Mouse (Mus musculus) midbrain, embryonic 14.5 days (tissue): ENCODE measurements around the gene Ptges2. TPM values are rescaled to one million over a fixed set of nuclear protein-coding genes. Genes with fewer than 3 reads are reported as not detected.

Experiments used
- ATAC-seq: fragments of 200-750 bp; cut with Nextera tagmentation; 2 replicates; pipeline ENCODE4 v1.8.0; 2017; ENCODE audit warnings: moderate number of reproducible peaks, moderate library complexity; ENCODE audit not compliant: low FRiP score, low TSS enrichment
- DNase-seq: peaks from one replicate; pipeline ENCODE4 v3.0.0-alpha.2; 2015
- H3K27ac ChIP-seq: fragments of 300-500 bp; sonication (generic); replicated peaks from 2 replicates; pipeline ENCODE4 v1.5.1; 2014; ENCODE audit warnings: mild to moderate bottlenecking, low read depth, low read length, moderate library complexity
- H3K27me3 ChIP-seq: fragments of 300-500 bp; sonication (generic); 2 replicates; pipeline ENCODE4 v1.6.1; 2014; ENCODE audit warnings: low read length, control low read depth, mixed read lengths; ENCODE audit not compliant: control insufficient read depth, insufficient read depth
- H3K36me3 ChIP-seq: fragments of 300-500 bp; sonication (generic); 2 replicates; pipeline ENCODE4 v1.6.1; 2014; ENCODE audit warnings: low read length, control low read depth; ENCODE audit not compliant: control insufficient read depth, insufficient read depth
- H3K4me1 ChIP-seq: fragments of 300-500 bp; sonication (generic); 2 replicates; pipeline ENCODE4 v1.6.1; 2014; ENCODE audit warnings: mild to moderate bottlenecking, antibody characterized with exemption, low read length, control low read depth; ENCODE audit not compliant: control insufficient read depth, insufficient read depth
- H3K4me2 ChIP-seq: fragments of 300-500 bp; sonication (generic); 2 replicates; pipeline ENCODE4 v1.6.1; 2014; ENCODE audit warnings: mild to moderate bottlenecking, low read length, moderate library complexity
- H3K4me3 ChIP-seq: fragments of 300-500 bp; sonication (generic); replicated peaks from 2 replicates; pipeline ENCODE4 v1.5.1; 2014; ENCODE audit warnings: low read depth, low read length
- H3K9ac ChIP-seq: fragments of 300-500 bp; sonication (generic); replicated peaks from 2 replicates; pipeline ENCODE4 v1.6.1; 2014; ENCODE audit warnings: mild to moderate bottlenecking, low read length, moderate library complexity
- H3K9me3 ChIP-seq: fragments of 300-500 bp; sonication (generic); 2 replicates; pipeline ENCODE4 v1.6.1; 2016; ENCODE audit warnings: low read length, control low read depth, mixed read lengths; ENCODE audit not compliant: control insufficient read depth
- WGBS: fragments of 180-500 bp; shearing (Covaris S2); extraction: QIAGEN DNeasy Blood & Tissue Kit; methylation state at CpG from one replicate; pipeline ENCODE4 v1.1.7; 2014; 5-methylcytosine and 5-hydroxymethylcytosine counted together
- polyA plus RNA-seq: library from polyadenylated mRNA; unstranded; fragments of >200 nt; fragmentation: Nextera tagmentation; extraction: Ambion mirVana; gene quantifications from 2 replicates; pipeline ENCODE4 v1.2.1, GENCODE M21; 2014

Gene Ptges2
- polyA plus RNA-seq, 1 experiment from 2014 or later = 46.2 TPM

DNA sequence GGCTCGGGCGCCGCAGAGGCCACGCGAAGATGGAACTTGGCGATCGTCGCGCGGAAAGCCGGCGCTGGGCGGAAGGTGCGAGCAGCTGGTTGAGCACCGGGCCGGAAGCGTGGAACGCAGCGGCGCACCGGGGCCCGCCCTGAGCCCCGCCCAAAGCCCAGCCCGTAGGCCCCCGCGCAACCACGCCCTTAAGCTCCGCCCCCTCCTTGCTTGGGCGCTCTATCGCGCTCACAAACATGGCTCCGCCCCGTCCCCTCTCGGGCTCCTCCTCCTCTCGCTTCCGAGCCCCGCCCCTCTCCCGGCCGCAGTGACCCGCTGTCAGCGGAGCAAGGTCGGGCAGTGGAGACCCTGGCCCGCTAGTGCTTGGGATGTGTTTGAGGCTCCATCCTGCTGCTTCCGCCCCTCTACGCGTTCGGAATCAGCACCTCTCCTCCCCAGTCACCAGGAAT, 13.9 kb upstream of the Ptges2 start, which contains the start of gene 1110008P14Rik:
TSS of gene 1110008P14Rik (minus strand) at position 164 of the 449 bp plus-strand sequence.
- DNase-seq = peak; percentile 93
- H3K27ac ChIP-seq = no peak within 1 kb of the TSS; the same call in 1 of the 2 replicates
- under 1% methylated on average over 47 of the region's 47 CpGs for WGBS
- no peaks in the 10 kb centered on the region for H3K27me3 ChIP-seq
- H3K9me3 ChIP-seq = no peaks in the 10 kb centered on the region
- H3K36me3 ChIP-seq = peaks cover 33% of the 10 kb centered on the region
- H3K4me2 ChIP-seq = peak within 1 kb of the TSS; percentile 96
- peak; percentile 89 for ATAC-seq
- no peaks in the 10 kb centered on the region for H3K4me1 ChIP-seq
- peak within 1 kb of the TSS; percentile 67 for H3K4me3 ChIP-seq
- peak within 1 kb of the TSS; percentile 62 for H3K9ac ChIP-seq

DNA sequence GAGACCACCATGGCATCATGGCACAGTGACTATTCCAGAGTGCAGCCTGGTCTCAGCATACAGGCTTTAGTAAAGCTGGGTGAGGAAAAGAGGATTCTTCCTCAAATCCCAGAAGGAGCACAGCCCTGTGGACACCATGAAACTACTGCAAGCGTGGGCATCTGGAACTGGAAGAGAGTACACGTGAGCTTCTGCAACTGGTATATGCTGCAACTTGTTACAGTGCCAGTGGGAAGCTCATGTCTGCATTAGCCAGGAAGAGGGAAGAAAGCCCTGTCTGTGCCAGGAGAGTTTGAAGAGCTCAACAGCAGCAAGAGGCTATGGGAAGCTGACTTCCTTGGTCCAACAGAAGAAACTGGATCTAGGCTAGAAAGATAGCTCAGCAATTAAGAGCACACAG, 13.0 kb upstream of the Ptges2 start:
- Histone ChIP-seq H3K4me1 (no peaks in the 10 kb centered on the region), H3K27ac (no peak overlapping the region), H3K27me3 (no peaks in the 10 kb centered on the region), H3K4me3 (no peak overlapping the region), H3K9me3 (no peaks in the 10 kb centered on the region), H3K36me3 (peaks cover 24% of the 10 kb centered on the region), H3K4me2 (no peak overlapping the region; the same call in 1 of the 2 replicates), H3K9ac (no peak overlapping the region)
- no peak for DNase-seq
- 85% methylated on average over 2 of the region's 2 CpGs for WGBS
- no peak for ATAC-seq

DNA sequence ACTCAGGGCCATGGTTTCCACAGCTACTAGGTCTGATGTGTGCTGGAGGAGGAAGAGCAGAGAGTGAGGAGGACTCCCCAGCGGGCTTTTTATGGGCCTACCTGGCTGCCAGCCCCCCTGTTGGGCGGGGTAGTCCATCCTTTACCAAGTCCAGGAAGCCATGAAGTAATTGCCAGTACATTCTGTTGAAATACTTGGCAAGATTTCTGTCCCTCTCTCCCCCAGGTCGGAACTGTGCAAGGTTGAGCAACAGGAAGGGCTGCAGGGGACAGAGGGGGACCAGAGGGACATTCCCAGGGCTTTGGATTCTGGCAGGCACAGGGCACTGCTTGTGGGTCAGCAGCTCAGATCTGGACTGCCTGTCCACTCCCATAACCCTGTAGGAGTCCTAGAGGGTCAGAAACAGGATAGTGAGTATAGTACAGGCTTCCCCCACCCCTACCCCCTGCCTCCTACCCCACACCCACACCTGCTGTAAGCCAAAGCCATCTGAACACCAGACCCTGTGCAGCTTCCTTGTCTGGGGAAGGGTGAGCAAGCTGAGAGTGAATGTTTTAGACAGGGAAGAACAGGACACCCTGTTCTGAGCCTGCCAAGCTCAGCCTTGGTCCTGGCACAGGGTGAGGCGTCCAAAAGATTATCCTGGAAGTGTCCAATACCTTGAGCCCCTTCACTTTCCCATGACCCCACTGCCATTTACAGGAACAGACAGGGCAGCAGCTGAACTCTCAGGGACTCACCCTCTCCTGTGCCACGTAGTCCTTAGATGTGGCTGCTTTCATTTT, 7.8 kb upstream of the Ptges2 start, which contains the start of gene Lcn2:
TSS of gene Lcn2 (minus strand) at position 547 of the 785 bp plus-strand sequence.
- Histone ChIP-seq H3K9ac (no peak within 1 kb of the TSS), H3K4me3 (no peak within 1 kb of the TSS), H3K36me3 (no peaks in the 10 kb centered on the region), H3K27ac (no peak within 1 kb of the TSS), H3K4me1 (no peaks in the 10 kb centered on the region), H3K4me2 (no peak within 1 kb of the TSS), H3K9me3 (no peaks in the 10 kb centered on the region), H3K27me3 (no peaks in the 10 kb centered on the region)
- 70% methylated on average over 5 of the region's 5 CpGs for WGBS
- no peak for DNase-seq
- no peak for ATAC-seq

DNA sequence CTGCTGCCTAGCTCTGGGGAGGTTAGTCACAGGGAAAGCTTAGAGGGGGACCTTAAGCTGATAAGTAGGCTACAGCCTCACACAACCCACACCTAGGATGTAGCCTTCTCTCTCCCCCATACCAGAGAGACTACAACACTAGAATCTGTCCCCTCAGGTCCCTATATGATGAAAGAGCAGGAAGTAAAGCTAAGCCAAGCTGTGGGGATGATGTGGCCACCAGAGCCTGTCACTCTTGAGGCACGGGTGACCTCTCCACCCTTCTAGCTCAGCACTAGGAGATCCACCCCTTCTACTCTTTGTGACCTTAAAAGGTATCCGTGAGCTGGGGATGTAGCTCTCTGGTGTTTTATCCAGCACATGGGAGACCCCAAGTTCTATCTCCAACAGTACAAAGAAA, 6.5 kb upstream of the Ptges2 start:
- 72% methylated on average over 2 of the region's 2 CpGs for WGBS
- Histone ChIP-seq H3K4me1 (no peaks in the 10 kb centered on the region), H3K4me3 (no peak overlapping the region), H3K9me3 (no peaks in the 10 kb centered on the region), H3K4me2 (no peak overlapping the region), H3K27ac (no peak overlapping the region), H3K36me3 (no peaks in the 10 kb centered on the region), H3K9ac (no peak overlapping the region), H3K27me3 (no peaks in the 10 kb centered on the region)
- ATAC-seq (no peak), DNase-seq (no peak)

DNA sequence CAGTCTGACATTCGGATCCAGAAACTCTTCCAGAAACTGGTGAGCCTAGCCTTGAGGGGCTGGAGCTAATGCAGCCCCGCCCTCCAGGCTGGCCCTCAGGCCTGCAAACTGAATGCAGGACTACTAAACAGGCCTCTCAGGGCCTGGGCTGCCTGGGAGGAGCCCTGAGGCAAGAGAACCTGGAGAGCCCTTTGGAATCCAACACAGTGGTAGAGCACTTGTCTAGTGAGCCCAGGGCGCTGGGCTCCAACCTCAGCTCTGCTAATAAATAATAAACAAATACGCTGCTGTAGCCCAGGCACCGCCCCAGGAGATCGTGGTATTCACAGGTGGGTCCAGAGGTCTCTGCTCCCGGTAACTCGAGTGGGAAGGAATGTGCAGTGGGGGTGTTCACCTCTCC, 4.8 kb upstream of the Ptges2 start:
- H3K4me1 ChIP-seq = peaks cover 5% of the 10 kb centered on the region; the same call in 1 of the 2 replicates
- DNase-seq = no peak
- H3K4me2 ChIP-seq = no peak overlapping the region
- WGBS = 77% methylated on average over 8 of the region's 8 CpGs
- H3K9me3 ChIP-seq = no peaks in the 10 kb centered on the region
- no peak overlapping the region for H3K4me3 ChIP-seq
- H3K36me3 ChIP-seq = no peaks in the 10 kb centered on the region
- no peaks in the 10 kb centered on the region for H3K27me3 ChIP-seq
- no peak overlapping the region for H3K9ac ChIP-seq
- ATAC-seq = no peak
- H3K27ac ChIP-seq = no peak overlapping the region

DNA sequence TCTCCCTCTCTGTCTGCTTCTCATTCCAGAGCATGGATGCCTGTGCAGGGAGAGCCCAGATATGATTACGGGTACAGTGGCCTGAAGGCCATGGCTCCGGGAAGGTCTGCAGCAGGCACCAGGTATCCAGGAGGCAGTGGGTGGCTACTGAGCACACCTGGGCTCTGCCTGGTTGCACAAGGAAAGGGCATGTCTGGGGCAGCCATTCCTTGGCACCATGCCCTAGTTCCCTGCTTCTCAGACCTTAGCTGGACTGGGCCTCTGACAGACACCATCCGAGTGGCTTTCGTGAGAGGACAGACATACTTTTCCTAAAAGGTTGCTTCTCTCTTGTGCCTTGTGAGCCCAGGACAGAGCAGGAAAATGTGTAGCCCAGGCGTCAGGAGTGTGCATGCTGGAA, 3.6 kb upstream of the Ptges2 start:
- 77% methylated on average over 5 of the region's 5 CpGs for WGBS
- Histone ChIP-seq H3K9me3 (no peaks in the 10 kb centered on the region), H3K36me3 (no peaks in the 10 kb centered on the region), H3K4me3 (no peak overlapping the region), H3K9ac (no peak overlapping the region), H3K4me1 (peaks cover 10% of the 10 kb centered on the region), H3K27me3 (no peaks in the 10 kb centered on the region), H3K27ac (no peak overlapping the region), H3K4me2 (no peak overlapping the region)
- no peak for ATAC-seq
- DNase-seq = no peak

DNA sequence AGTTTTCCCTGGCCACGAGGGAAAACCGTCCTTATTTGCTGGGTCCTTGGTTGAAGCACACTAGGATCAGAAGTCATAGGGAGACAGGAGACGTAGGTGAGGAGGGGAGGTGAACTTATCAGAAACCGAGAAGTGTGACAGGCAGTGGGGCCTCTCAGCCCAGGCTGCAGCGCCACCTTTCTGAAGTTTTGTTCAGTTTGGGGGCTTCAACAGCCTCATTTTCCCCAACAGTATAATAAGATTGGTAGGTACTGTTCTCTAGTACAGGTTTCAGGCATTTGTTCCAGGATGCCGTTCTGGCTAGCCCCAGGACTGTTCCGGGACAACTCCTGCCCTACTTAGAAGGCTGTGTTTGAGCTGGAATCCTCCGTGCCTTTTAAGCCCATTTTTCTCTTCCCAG, 723 bp upstream of the Ptges2 start:
- ATAC-seq = no peak
- peaks cover 3% of the 10 kb centered on the region; the same call in 1 of the 2 replicates for H3K36me3 ChIP-seq
- 3% methylated on average over 8 of the region's 8 CpGs for WGBS
- peaks cover 13% of the 10 kb centered on the region for H3K4me1 ChIP-seq
- no peaks in the 10 kb centered on the region for H3K27me3 ChIP-seq
- peak overlapping the region; percentile 91 for H3K27ac ChIP-seq
- peak overlapping the region; percentile 89 for H3K4me2 ChIP-seq
- peak overlapping the region; percentile 97 for H3K4me3 ChIP-seq
- H3K9ac ChIP-seq = peak overlapping the region; percentile 80
- no peaks in the 10 kb centered on the region for H3K9me3 ChIP-seq
- peak; percentile 59 for DNase-seq

DNA sequence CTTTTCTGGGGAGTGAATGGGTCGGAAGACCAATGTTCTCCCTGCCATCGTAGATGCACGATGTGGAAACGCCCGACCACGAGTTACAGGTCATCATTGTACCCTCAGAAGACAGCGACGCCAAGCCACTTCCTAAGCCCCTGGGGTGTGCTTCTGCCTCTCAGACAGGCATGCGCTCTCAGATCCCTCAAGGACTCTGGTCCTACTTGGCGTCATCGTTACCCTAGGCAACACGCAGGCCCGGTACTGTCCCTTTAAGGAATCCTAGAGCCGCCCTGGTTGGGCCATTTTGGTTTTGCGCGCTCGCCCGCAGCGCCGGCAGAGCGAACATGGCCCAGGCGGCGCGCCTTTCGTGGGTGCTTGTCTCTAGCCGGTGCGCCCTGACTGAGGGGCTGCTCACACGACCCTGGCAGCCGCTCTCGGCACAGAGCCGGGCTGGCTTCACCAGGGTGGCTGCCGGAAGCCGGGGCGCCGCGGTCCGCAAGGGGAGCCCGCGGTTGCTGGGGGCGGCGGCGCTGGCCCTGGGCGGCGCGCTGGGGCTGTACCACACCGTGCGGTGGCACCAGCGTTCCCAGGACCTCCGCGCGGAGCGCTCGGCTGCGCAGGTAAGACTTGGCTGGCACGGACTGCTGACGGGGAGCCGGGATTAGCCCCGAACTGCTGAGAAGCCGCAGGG, 388 bp downstream of the Ptges2 start:
- Histone ChIP-seq H3K27me3 (no peaks in the 10 kb centered on the region), H3K9ac (peak overlapping the region; percentile 80), H3K36me3 (peaks cover 12% of the 10 kb centered on the region), H3K4me1 (peaks cover 13% of the 10 kb centered on the region), H3K4me2 (peak overlapping the region; percentile 89), H3K9me3 (no peaks in the 10 kb centered on the region), H3K27ac (peak overlapping the region; percentile 91), H3K4me3 (peak overlapping the region; percentile 97)
- ATAC-seq (peak; percentile 94), DNase-seq (peak; percentile 96)
- under 1% methylated on average over 59 of the region's 59 CpGs for WGBS
